Mouse (Mus musculus): Measurements from ENCODE around the gene Ces2e. TPM values are rescaled to one million over a fixed set of nuclear protein-coding genes. Genes with fewer than 3 reads are reported as not detected.
"Not testable (repeated sequence)": the region's sequence is repeated elsewhere in the genome, so short reads cannot be mapped to it uniquely, and the experiment has no call there.

The Ces2e gene
- not detected in 2 replicates for polyA plus RNA-seq (2015; fragmentation: Nextera tagmentation; extraction: Ambion mirVana)

DNA sequence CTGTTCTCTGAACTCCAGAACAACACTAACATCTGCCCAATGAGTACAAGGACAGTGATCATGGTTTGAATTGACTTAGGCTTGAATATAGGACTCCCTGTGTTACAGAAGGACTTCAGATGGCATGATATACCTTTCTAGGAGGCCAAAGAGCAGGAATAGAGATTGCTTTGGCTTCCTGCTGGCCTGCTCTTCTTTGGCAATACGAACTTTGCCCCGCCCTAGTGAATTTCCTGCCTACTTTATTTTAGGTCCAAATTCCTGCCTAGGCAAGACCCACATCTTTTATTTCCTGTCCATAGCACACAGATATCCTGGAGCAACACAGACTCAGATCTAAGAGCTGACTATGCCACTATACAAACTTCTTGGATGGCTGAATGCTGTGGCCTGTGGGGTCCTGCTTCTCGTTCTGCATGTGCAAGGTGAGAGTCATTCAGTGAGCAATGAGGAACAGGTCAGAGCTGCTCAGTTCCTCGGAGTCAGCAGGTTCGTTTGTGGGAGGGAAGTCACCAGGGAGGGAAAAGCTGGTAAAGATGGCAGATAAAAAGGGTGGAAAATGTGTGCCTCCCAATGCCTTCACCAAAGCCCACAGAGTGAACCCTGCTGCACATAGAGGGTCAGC, at the start of gene Ces2e:
Gene Ces2e (plus strand): TSS at position 289 of the 625 bp plus-strand sequence.
- H3K36me3 ChIP-seq = no peaks in the 10 kb centered on the region
- WGBS = 59% methylated on average over 5 of the region's 5 CpGs
- no peak for ATAC-seq (ENCODE audit: extremely low read depth, insufficient number of reproducible peaks, low FRiP score, low TSS enrichment)
- no peak within 1 kb of the TSS for H3K9ac ChIP-seq
- H3K27me3 ChIP-seq (replicated peaks) = no peaks in the 10 kb centered on the region
- no peak within 1 kb of the TSS for H3K4me3 ChIP-seq
- no peak within 1 kb of the TSS for H3K4me2 ChIP-seq
- no peak within 1 kb of the TSS for H3K27ac ChIP-seq (replicated peaks)
- no peaks in the 10 kb centered on the region for H3K9me3 ChIP-seq
- H3K4me1 ChIP-seq = no peaks in the 10 kb centered on the region

DNA sequence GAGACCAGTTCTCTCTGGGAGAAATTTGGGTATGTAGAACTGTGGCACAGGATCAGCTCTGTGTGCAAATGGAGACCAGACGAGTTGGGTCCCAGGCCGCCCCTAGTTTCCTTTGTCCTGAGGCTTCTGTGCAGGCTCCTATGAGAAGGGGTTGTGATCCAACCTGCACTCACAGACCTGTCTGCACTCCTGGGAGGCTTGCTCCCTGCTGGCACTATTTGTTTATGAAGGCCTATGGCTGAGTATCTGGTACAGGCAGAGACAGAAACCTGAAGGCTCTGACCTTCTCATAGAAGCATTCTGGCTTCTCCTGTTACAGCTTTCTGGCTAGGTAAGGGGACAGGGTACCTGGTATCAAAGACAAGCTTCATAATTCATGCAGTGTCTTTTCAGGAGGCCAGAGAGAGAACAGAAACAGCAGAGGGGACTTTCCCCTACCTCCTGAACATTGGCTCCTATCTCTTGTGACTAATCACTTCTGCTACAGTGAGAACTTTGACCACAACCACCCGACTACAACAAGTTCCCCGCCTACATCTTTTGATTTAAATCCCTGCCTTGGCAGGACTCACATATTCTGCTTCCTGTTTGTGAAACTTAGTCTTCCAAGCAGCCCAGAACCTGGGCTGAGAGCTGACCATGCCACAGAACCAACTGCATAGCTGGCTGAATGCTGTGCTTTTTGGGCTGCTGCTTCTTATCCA, 39.7 kb upstream of the Ces2e start:
- H3K4me1 ChIP-seq; H3K27ac ChIP-seq (replicated peaks); ATAC-seq (ENCODE audit: extremely low read depth, insufficient number of reproducible peaks, low FRiP score, low TSS enrichment); H3K9me3 ChIP-seq; H3K9ac ChIP-seq; H3K4me2 ChIP-seq; H3K4me3 ChIP-seq; H3K36me3 ChIP-seq; H3K27me3 ChIP-seq (replicated peaks): not testable (repeated sequence)
- no CpG with 5 or more reads among the region's 4 CpGs for WGBS

DNA sequence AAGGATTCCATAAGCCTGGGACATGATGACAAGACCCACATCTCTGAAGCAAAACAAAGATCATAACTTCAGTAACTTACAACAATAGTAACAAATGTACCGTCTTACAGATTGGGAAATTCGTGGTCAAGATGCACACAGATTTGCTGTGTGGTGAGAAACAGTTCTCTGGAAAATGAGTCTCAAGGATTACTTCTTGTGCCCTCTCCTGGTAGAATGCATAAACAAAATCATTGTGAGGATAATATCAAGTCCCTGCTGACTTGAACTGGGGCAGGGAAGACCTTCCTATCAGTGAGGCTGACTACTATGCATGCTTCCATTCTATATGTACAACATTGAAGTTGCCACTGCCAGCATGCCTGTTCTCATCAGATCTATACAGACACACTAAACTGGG, 24.3 kb upstream of the Ces2e start:
- Histone ChIP-seq H3K27ac (replicated peaks) (no peak overlapping the region), H3K4me2 (no peak overlapping the region), H3K9me3 (no peaks in the 10 kb centered on the region), H3K4me1 (no peaks in the 10 kb centered on the region), H3K4me3 (no peak overlapping the region), H3K36me3 (no peaks in the 10 kb centered on the region), H3K27me3 (replicated peaks) (no peaks in the 10 kb centered on the region), H3K9ac (no peak overlapping the region)
- 46% methylated on average over 2 of the region's 2 CpGs for WGBS
- ATAC-seq (ENCODE audit: extremely low read depth, insufficient number of reproducible peaks, low FRiP score, low TSS enrichment) = no peak

DNA sequence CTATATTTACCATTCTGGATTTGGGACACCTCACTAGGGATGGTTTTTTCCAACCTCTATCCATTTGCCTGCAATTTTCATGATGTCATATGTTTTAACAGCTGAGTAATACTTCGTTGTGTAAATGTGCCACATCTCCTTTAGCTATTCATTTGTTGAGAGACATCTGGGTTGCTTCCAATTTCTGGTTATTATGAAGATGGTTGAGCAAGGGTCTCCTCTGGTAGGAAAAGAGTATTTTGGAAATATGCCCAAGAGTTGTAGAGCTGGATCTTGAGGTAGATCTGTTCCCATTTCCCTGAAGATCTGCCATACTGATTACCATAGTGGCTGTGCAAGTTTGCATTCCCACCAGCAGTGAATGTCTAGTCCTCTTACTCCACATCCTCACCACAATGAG, 18.9 kb upstream of the Ces2e start:
- Histone ChIP-seq H3K27me3 (replicated peaks) (no peaks in the 10 kb centered on the region), H3K4me2 (no peak overlapping the region), H3K9me3 (no peaks in the 10 kb centered on the region), H3K4me3 (no peak overlapping the region), H3K27ac (replicated peaks) (no peak overlapping the region), H3K4me1 (no peaks in the 10 kb centered on the region), H3K9ac (no peak overlapping the region), H3K36me3 (no peaks in the 10 kb centered on the region)
- WGBS = 38% methylated on average over 1 of the region's 1 CpGs
- no peak for ATAC-seq (ENCODE audit: extremely low read depth, insufficient number of reproducible peaks, low FRiP score, low TSS enrichment)

DNA sequence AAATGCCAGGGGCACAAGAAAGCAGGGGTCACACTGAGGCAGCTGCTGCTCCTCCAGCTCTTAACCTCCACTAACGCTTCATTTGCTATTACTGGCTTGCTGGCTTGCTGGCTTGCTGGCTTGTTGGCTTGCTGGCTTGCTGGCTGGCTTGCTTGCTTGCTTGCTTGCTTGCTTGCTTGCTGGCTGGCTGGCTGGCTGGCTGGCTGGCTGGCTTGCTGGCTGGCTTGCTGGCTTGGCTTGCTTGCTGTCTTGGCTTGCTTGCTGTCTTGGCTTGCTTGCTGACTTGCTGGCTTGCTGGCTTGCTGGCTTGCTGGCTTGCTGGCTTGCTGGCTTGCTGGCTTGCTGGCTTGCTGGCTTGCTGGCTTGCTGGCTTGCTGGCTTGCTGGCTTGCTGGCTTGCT, 17.0 kb upstream of the Ces2e start:
- not testable (repeated sequence) for H3K36me3 ChIP-seq; H3K4me2 ChIP-seq; ATAC-seq (ENCODE audit: extremely low read depth, insufficient number of reproducible peaks, low FRiP score, low TSS enrichment); H3K4me3 ChIP-seq; H3K9me3 ChIP-seq; H3K27me3 ChIP-seq (replicated peaks); H3K27ac ChIP-seq (replicated peaks); H3K9ac ChIP-seq; H3K4me1 ChIP-seq
- WGBS = 54% methylated on average over 1 of the region's 1 CpGs

DNA sequence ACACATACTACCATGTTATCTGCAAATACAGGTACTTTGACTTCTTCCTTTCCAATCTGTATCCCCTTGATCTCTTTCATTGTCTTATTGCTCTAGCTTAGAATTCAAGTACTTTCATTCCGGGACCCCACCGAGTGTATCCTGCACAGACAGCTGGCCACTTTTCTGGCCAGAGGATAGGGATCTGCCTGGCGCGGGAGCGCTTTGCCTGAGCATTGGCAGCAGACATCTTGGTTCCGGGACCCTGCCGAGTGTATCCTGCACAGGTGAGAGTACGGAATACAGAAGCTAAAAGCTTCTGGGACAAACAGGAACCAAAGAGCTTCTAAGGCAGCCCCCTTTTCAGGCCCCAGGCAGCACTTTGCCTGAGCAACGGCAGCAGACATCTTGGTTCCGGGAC, 16.4 kb upstream of the Ces2e start:
- not testable (repeated sequence) for ATAC-seq (ENCODE audit: extremely low read depth, insufficient number of reproducible peaks, low FRiP score, low TSS enrichment)

DNA sequence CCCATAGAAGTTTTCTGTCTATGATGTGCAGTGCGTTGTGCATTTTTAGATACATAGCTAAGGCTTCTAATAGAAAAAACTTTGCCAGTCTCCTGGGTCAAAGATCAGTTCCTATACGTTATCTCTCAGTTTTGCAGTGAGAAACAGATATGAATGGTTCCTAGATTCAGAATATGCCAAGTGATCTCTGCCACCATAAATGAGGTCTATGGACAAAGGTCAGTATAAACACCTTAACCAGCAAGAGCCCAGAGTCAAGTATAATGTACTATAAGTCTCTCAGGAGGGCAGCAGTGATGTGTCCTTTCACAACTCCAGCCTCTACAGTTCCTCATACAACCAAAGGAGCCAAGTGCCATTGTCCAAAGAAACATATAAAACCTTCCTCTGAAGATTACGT, 1.2 kb downstream of the Ces2e start:
- WGBS = 77% methylated on average over 3 of the region's 3 CpGs
- Histone ChIP-seq H3K27me3 (replicated peaks) (no peaks in the 10 kb centered on the region), H3K27ac (replicated peaks) (no peak overlapping the region), H3K4me2 (no peak overlapping the region), H3K4me1 (no peaks in the 10 kb centered on the region), H3K9me3 (no peaks in the 10 kb centered on the region), H3K9ac (no peak overlapping the region), H3K36me3 (no peaks in the 10 kb centered on the region), H3K4me3 (no peak overlapping the region)
- ATAC-seq (ENCODE audit: extremely low read depth, insufficient number of reproducible peaks, low FRiP score, low TSS enrichment) = no peak

More for the DNA sequence above, 16.4 kb upstream of the Ces2e start:
- H3K9me3 ChIP-seq; H3K36me3 ChIP-seq; H3K9ac ChIP-seq; H3K4me1 ChIP-seq; H3K4me2 ChIP-seq; H3K27me3 ChIP-seq (replicated peaks); H3K4me3 ChIP-seq; H3K27ac ChIP-seq (replicated peaks): not testable (repeated sequence)
- 87% methylated on average over 10 of the region's 10 CpGs for WGBS

DNA sequence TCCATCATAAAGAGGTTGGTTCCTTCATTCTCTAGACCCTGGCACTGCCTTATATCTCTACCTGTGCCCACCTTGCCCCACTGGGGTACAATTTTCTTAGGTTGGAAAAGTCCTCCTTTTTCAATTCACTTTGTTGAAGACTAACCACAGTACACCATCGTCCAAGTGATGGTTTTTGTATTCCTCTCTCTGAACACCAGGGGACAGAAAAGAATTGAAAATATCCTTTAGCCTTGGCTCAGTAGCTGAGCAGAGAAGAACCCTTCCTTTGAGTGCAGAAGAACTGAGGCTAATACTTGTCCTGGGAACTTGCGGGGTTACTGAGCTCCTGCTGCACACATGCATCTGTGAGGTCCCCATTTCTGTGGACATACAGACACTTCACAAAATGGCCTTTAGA, 18.6 kb downstream of the Ces2e start:
- H3K4me3 ChIP-seq = no peak overlapping the region
- WGBS = 65% methylated on average over 2 of the region's 2 CpGs
- no peaks in the 10 kb centered on the region for H3K36me3 ChIP-seq
- H3K27me3 ChIP-seq (replicated peaks) = no peaks in the 10 kb centered on the region
- no peak for ATAC-seq (ENCODE audit: extremely low read depth, insufficient number of reproducible peaks, low FRiP score, low TSS enrichment)
- no peak overlapping the region for H3K27ac ChIP-seq (replicated peaks)
- H3K9me3 ChIP-seq = no peaks in the 10 kb centered on the region
- H3K9ac ChIP-seq = no peak overlapping the region
- no peak overlapping the region for H3K4me2 ChIP-seq
- H3K4me1 ChIP-seq = no peaks in the 10 kb centered on the region

DNA sequence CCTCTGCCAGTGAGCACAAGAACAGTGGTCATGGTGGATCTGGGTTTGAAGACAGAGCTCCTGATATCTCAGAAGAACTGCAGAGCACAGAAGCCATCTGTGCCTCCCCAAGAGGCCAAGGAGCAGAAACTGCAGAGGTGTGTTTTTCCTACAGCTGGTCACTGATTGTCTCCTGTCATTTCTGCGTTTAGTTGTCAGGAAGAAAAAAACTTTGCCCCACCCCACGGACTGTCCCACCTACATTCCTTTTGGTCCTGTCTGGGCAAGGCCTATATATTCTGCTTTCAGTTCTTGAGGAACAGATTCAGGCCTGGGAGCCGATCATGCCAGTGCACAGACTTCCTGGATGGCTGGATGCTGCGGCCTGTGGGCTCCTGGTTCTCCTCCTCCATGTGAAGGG, 21.0 kb downstream of the Ces2e start, which contains the start of gene Ces2f:
Gene Ces2f (plus strand): TSS at position 301 of the 400 bp plus-strand sequence.
- Histone ChIP-seq H3K4me3 (no peak within 1 kb of the TSS), H3K36me3 (no peaks in the 10 kb centered on the region), H3K9me3 (no peaks in the 10 kb centered on the region), H3K4me1 (no peaks in the 10 kb centered on the region), H3K27me3 (replicated peaks) (no peaks in the 10 kb centered on the region), H3K4me2 (no peak within 1 kb of the TSS), H3K27ac (replicated peaks) (no peak within 1 kb of the TSS), H3K9ac (no peak within 1 kb of the TSS)
- ATAC-seq (ENCODE audit: extremely low read depth, insufficient number of reproducible peaks, low FRiP score, low TSS enrichment) = no peak
- 56% methylated on average over 4 of the region's 4 CpGs for WGBS

DNA sequence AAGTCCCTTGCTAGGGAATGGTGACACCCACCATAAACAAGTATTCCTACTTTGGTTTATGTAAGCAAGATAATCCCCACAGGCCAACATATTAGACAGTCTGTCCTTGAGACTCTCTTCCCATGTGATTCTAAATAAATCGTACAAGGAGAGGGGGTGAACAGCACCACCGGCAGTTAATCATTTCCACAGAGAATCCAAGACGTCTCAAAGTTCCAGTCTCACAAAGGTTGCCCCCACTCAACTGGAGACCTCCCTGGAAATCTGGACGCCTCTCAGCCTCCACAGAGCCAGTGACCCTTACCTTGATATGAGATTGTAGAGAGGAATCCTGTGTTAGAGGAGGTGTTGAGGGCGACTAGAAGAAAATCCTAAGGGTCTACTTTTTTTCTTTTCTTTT, 23.0 kb downstream of the Ces2e start:
- no peaks in the 10 kb centered on the region for H3K9me3 ChIP-seq
- no peak overlapping the region for H3K27ac ChIP-seq (replicated peaks)
- H3K27me3 ChIP-seq (replicated peaks) = no peaks in the 10 kb centered on the region
- no peak for ATAC-seq (ENCODE audit: extremely low read depth, insufficient number of reproducible peaks, low FRiP score, low TSS enrichment)
- H3K4me2 ChIP-seq = no peak overlapping the region
- H3K9ac ChIP-seq = no peak overlapping the region
- no peaks in the 10 kb centered on the region for H3K4me1 ChIP-seq
- no peaks in the 10 kb centered on the region for H3K36me3 ChIP-seq
- WGBS = 66% methylated on average over 5 of the region's 5 CpGs
- H3K4me3 ChIP-seq = no peak overlapping the region

DNA sequence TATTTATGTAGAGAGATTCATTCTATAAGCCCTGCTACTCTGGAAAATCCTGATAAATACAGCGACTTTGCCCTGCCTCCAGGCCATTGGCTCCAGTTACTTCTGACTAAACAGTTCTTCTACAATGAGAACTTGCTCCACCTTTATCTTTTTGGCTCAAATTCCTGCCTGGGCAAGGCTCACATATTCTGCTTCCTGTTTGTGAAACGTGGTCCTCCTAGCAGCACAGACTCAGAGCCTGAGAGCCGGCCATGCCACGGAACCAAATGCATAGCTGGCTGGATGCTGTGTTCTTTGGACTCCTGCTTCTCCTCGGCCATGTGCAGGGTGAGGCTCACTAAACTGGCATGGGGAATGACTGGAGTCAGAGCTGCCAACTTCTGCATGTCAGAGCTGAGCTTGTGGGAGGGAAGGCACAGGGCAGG, 35.5 kb downstream of the Ces2e start, which contains the start of gene Ces2g:
Gene Ces2g (plus strand): TSS at position 182 of the 425 bp plus-strand sequence.
- no peak for ATAC-seq (ENCODE audit: extremely low read depth, insufficient number of reproducible peaks, low FRiP score, low TSS enrichment)
- Histone ChIP-seq H3K27ac (replicated peaks) (peak within 1 kb of the TSS; percentile 24; the same call in 1 of the 2 replicates), H3K4me2 (peak within 1 kb of the TSS; percentile 33), H3K4me3 (no peak within 1 kb of the TSS), H3K9ac (no peak within 1 kb of the TSS), H3K4me1 (no peaks in the 10 kb centered on the region), H3K36me3 (no peaks in the 10 kb centered on the region), H3K9me3 (no peaks in the 10 kb centered on the region), H3K27me3 (replicated peaks) (no peaks in the 10 kb centered on the region)
- 56% methylated on average over 5 of the region's 5 CpGs for WGBS

Measured in heart, embryonic 13.5 days (tissue).